Mouse (Mus musculus): Measurements from ENCODE around the gene Adgrl4.

Gene Adgrl4

DNA sequence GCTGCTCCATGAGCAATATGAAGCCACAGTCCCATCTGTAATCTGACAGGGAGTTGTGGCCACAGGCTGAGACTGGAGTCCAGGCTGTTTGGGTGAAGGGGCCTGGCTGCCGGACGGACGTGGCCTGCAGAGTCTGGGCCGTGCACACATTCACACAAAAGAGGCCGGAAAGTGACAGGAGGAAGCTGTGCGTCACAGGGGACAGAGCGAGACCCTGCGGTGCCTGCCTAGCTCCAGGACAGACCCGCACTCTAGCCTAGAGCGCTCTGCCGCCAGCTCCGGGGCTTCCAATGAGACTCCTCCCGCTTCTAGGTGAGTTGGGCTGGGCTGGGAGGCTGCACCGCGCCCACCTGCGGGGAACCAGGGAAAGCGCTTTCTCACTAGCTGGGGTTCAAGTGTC, at the start of gene Adgrl4:
Gene Adgrl4 (plus strand): TSS at position 195 of the 400 bp plus-strand sequence.
- DNase-seq (ENCODE audit: low spot score): no peak

DNA sequence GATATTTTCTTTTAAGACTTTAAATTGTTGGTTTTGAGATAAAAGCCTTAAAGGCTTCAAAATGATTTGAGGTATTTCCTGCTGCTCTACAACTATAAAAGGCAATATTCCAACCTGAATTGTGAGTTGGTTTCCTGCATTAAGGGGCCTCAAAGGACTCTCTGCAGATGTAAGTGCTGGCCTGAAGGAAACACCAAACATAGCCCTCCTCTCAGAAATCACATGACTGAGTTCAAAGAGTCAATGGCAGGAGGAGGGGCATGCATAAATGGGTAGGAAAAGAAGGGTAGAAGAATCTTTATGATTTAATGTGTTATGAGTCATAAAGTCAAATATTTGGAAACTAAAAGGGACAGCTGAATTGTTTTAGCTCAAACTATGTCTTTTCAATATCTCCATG, 46.8 kb upstream of the Adgrl4 start:
- no peak for DNase-seq (ENCODE audit: low spot score)

DNA sequence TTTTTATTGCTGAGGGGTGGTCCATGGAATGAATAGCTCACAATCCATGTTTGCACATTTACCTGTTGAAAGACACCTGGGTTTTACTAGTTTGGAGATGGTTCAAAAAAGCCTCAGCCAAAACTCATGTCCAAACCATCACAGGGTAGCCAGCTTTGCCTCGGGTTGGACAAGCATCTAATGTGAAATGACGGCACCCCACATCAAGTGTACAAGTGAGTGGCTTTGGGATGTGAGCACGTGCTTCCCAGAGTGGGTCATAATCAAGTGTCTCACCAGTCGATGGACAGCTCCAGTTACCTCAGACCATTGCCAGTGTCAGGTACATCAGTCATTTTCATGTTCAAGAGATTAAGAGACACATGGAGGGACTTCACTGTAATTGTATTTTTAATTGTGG, 44.8 kb upstream of the Adgrl4 start:
- no peak for DNase-seq (ENCODE audit: low spot score)

DNA sequence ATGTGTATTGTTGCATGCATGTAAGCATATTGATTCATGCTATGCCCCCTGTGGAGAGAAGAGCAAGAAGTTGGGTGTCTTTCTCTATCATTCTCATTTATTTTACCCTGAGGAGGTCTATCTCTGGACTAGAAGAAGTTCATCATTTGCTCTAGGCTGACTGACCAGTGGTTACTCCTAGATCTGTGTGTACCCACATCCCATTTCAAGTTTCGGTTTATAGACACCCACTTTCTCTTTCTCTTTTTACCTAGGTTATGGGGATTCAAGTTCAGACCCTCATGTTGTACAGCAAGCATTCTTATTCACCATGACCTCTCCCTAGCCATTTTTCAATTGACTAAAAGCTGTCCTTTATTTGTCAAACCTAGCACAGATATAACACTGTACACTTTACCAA, 44.4 kb upstream of the Adgrl4 start:
- no peak for DNase-seq (ENCODE audit: low spot score)

GRCm38 (mm10) chr3:151399270-151399669, 38.4 kb upstream of the Adgrl4 start:
- no peak for DNase-seq (ENCODE audit: low spot score)

- DNase-seq (ENCODE audit: low spot score): no peak
These were observed 26.7 kb upstream of the Adgrl4 start for GRCm38 (mm10) chr3:151411031-151411430.

GRCm38 (mm10) chr3:151411488-151411887, 26.2 kb upstream of the Adgrl4 start:
- DNase-seq (ENCODE audit: low spot score): no peak

- DNase-seq (ENCODE audit: low spot score): no peak
These were observed 20.8 kb upstream of the Adgrl4 start for GRCm38 (mm10) chr3:151416931-151417330.

- DNase-seq (ENCODE audit: low spot score): no peak
These were observed 19.8 kb upstream of the Adgrl4 start for GRCm38 (mm10) chr3:151417688-151418572.

DNA sequence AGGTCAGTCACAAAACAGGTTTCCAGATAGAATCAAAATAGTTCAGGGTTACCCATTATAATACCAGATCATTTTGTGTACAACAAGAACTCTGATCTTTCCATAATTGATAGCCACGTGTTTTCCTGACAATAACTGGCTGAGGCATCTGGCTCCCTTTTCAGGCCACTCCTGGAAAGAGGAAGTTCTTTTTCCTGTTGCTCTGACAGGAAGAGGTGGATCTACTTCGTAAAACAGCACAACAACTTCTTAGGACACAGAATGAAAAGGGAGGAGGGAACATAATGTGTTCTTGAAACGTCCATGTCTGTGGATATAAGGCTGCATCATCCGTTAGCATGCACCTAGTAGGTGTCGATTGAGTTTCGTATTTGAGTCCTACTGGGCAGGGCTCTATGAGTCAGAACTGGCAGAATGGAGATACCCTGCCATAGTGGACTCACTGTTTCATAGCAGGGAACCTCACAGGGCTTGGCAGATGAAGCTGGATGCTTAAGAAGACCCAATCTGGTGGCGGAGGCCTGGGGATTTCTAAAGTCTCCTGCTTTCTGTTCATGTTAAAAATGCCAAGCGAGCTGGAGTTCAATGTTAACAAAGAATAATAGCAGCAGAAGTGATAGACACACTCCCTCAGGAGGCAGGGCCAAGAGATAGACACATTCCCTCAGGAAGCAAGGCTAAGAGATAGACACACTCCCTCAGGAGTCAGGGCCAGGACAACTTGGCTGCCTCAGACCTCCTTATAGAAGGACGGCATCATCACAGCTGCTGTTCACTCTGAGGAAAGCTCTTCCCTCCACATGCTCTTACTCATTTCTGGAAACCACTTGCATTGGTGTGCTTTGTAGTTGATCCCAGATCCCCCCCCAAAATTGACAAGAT, 13.1 kb upstream of the Adgrl4 start:
- no peak for DNase-seq (ENCODE audit: low spot score)

DNA sequence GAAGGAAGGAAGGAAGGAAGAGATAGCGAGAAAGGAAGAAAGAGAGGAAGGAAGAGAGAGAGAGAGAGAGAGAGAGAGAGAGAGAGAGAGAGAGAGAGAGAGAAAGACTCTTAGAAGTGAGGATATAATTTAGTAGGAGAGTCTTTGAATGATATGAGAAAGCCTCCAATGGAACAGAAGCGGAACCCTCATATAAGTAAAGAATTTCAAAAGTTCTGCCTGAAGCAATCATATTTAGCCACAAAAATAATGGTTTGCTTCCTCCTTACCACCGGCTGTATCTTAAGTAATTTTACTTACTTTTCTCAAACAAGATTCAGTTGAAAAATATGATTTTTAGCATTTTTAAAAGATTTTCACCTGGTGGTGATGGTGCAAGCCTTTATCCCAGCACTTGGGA, 7.6 kb upstream of the Adgrl4 start:
- no peak for DNase-seq (ENCODE audit: low spot score)

DNA sequence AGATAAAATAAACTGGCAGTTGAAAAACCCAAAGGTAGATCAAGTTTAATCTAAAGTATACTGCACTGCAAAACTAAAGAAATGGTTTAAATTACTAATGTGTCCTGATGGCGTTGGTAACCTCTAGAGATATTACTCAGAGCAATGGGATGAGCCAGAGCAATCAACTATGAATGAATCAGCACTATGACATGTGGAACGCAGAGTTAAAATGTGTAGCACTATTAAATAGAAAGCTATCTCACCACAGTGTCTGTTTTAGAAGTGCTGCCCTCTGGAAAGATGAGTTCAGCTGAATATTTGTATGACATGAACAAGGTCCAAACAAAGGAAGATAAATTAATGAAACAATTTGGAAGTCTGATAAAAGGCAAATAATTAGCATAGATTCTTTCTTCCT, 6.2 kb upstream of the Adgrl4 start:
- no peak for DNase-seq (ENCODE audit: low spot score)

GRCm38 (mm10) chr3:151438364-151438763, 677 bp downstream of the Adgrl4 start:
- DNase-seq (ENCODE audit: low spot score): no peak

DNA sequence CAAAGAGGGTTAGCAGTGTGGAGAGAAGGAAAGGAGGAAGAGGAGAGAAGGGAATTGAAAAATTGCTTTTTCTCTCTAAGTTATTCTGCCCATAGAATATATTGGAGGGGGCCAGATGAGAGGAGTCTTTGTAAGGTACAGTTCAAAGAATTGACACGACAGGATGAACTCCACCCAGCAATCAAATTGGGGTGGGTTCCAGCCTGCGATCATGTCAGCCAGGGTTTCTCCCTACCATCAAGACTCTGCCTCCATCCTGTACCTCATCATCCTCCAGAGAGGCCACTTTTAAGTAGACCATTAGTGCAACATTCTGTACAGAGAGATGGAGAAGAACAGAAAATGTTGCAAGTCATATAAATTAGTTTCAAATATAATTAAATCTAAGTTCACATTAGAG, 2.3 kb downstream of the Adgrl4 start:
- no peak for DNase-seq (ENCODE audit: low spot score)

GRCm38 (mm10) chr3:151442026-151442425, 4.3 kb downstream of the Adgrl4 start:
- no peak for DNase-seq (ENCODE audit: low spot score)

GRCm38 (mm10) chr3:151443486-151443885, 5.8 kb downstream of the Adgrl4 start:
- no peak for DNase-seq (ENCODE audit: low spot score)

GRCm38 (mm10) chr3:151444284-151444683, 6.6 kb downstream of the Adgrl4 start:
- no peak for DNase-seq (ENCODE audit: low spot score)

DNA sequence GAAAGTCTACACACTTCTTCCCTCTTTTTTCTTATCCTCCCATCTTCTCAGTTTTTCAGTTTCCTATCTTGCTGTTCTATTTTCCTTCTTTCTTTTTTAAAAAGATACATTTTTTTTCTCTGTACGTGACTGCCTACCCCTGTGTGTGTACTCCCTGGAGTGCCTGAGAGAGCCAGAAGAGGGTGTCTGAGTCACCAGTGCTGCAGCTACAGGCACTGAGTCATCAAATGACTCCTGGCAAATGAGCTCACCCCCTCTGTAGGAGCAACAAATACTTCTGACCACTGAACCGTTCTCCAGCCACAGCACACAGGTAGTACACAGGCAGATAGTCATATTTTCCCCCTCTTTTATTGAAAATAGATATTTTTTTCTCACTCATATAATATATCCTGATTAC, 8.2 kb downstream of the Adgrl4 start:
- DNase-seq (ENCODE audit: low spot score): no peak

- no peak for DNase-seq (ENCODE audit: low spot score)
These were observed 17.5 kb downstream of the Adgrl4 start for GRCm38 (mm10) chr3:151454985-151455701.

DNA sequence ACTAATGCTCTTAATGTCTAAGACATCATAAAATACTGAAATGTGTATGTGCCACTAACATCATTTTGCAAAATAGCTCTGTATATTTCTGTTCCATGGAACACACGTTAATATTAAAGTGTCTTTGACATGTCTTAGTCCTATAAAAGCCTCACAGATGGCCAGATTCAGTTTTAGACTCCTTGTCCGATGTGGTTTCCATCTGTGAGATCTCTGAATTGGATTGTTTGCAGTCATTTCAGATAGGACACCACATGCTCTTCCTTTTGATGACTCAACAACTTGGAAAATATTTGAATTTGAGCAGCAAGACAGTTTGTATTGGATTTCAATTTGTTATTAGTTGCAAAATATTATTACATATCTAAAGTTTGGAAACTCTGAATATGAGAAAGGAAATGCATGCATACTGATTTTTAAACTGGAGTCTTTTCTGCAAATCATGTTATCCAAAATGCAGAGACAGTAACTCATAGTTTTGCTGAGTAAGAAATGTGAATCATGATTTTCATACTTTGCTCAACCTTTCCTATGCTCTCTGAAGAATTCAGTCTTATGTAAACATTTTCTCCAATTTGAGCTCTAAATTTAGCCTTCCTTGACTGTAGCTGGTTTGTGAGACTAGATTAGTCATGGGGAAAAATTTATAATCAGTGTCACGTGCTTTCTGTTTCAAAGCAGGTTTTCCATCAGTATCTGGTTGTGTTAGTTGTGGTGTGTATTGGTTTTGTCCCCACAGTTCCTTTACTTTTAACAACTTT, 21.9 kb downstream of the Adgrl4 start:
- DNase-seq (ENCODE audit: low spot score): no peak

DNA sequence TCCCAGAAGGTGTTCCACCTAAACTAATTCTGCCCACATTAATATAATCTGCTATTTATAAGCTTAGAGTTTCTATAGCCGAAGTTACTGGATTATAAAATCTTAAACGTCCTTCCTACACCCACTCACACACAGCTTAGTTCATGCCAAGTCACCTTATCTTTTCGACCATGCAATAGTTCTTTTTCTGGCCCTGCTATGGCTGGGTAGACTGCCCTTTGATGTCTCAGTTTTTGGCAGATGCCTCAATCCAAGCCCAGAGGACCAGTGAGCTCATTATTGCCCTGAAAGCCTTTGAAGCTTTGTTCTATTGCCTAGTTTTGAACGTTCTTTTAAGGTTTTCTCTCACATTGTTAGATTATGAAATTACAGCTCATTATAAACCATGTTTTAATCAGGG, 27.5 kb downstream of the Adgrl4 start:
- no peak for DNase-seq (ENCODE audit: low spot score)

DNA sequence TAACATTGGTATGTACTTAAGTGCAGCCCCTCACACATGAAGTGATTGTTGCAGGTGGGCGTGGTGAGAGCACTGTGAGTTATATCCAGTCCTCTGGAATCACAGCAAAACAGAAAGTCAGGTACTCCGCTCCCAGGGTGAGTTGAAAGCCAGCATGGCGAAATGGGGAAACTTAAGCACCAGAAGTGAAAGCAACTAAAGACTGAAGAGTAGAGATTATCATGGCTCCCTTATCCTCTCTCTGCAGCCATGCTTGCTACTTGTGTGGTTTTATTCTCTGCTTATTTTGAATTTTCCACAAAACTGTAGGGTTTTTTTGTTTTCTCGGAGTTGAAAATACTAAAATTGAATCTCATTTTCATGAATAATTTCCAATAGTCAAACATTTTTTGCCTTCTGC, 51.2 kb downstream of the Adgrl4 start:
- no peak for DNase-seq (ENCODE audit: low spot score)
